Mouse (Mus musculus) kidney, adult 18-20 months (tissue): ENCODE results near the gene Gm4513.
"Not testable (repeated sequence)": the region's sequence is repeated elsewhere in the genome, so short reads cannot be mapped to it uniquely, and the experiment has no call there.

ENCODE experiments used
- DNase-seq: peaks from one replicate; pipeline ENCODE4 v3.0.0; 2021

The Gm4513 gene

DNA sequence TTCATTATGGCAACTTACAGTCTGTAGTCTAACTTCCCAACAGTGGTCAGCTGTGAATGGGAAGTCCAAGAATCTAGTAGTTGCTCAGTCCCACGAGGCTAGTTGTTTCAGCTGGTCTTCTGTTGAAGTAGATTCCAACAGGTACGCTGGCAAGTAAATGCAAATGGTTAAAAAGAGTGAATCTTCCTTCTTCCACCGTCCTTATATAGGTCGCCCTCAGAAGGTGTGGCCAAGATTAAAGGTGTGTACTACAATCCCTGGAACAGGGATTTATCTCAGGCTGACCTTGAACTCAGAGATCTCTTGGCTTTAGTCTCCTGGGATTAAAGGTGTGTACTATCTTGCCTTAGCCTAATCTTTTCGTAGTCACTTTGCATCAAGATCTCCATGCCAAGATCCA is at the start of gene Gm4513:
TSS of gene Gm4513 (minus strand) at position 101 of the 400 bp plus-strand sequence.
- DNase-seq = not testable (repeated sequence)

DNA sequence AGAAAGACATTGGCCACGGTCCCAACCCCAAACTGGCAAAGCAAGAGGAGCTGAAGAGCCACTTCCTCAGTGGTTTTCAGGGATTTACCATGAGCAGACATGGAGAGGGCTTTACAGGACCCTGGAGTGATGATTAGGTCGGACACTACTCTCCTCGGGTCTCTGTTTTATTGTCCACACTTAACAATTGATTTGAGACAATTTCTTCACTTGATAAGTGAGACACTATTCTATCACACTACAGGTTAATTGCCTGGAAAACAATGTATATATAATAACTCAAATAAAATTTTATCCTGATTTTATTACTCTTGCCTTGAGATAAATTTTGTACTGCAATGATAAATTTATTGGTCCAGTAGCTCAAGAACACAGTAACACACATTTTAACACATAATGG is 22.7 kb downstream of the Gm4513 start, which contains the start of gene Gm4141:
TSS of gene Gm4141 (minus strand) at position 101 of the 400 bp plus-strand sequence.
- DNase-seq = not testable (repeated sequence)

DNA sequence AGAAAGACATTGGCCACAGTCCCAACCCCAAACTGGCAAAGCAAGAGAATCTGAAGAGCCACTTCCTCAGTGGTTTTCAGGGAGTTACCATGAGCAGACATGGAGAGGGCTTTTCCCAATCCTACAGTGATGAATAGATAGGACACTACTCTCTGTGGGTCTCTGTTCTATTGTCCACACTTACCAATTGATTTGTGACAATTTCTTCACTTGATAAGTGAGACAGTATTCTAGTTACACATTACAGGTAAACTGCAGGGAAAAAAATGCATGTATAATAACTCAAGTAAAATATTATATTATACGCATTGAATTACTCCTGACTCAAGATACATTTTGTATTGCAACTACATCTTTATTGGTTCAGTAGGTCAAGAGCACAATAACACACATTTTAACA is 53.2 kb downstream of the Gm4513 start, which contains the start of gene Gm5726:
TSS of gene Gm5726 (minus strand) at position 101 of the 400 bp plus-strand sequence.
- not testable (repeated sequence) for DNase-seq
